Mouse (Mus musculus) ES-E14 (cell line): ENCODE results near the gene Gpr18. TPM values are rescaled to one million over a fixed set of nuclear protein-coding genes. Genes with fewer than 3 reads are reported as not detected.

Source experiments
- DNase-seq: peaks from one replicate; pipeline ENCODE4 v3.0.0-alpha.2; 2013; ENCODE audit warnings: low read depth, low spot score
- H3K27ac ChIP-seq: 2 replicates; pipeline ENCODE4 v1.5.1; 2012; ENCODE audit warnings: low read depth, mild to moderate bottlenecking, low read length, moderate library complexity, mixed read lengths; ENCODE audit not compliant: poor library complexity, insufficient read depth, severe bottlenecking
- H3K36me3 ChIP-seq: 2 replicates; pipeline ENCODE4 v1.6.1; 2012; ENCODE audit warnings: mild to moderate bottlenecking, low read length, moderate library complexity, mixed read lengths; ENCODE audit not compliant: control insufficient read depth, poor library complexity, insufficient read depth, severe bottlenecking
- H3K4me1 ChIP-seq, 2 experiments: fragments of 150-350 bp in 1 of 2; sonication (generic) in 1 of 2; 2 replicates each; pipeline ENCODE4 v1.6.1; 2012; ENCODE audit warnings: low read length in 2 of 2, mild to moderate bottlenecking in 1 of 2, mixed read lengths in 1 of 2; ENCODE audit not compliant: control insufficient read depth in 2 of 2, insufficient read depth in 2 of 2, poor library complexity in 1 of 2
- H3K4me3 ChIP-seq, 2 experiments: fragments of 150-350 bp in 1 of 2; sonication (generic) in 1 of 2; 2 replicates each; pipeline ENCODE4 v1.5.1; 2012; ENCODE audit warnings: low read length in 2 of 2, low read depth in 1 of 2, mild to moderate bottlenecking in 1 of 2, mixed read lengths in 1 of 2; ENCODE audit not compliant: insufficient read depth in 1 of 2, poor library complexity in 1 of 2, severe bottlenecking in 1 of 2
- H3K9ac ChIP-seq: 2 replicates; pipeline ENCODE4 v1.6.1; 2012; ENCODE audit warnings: low read depth, mild to moderate bottlenecking, low read length, mixed read lengths; ENCODE audit not compliant: poor library complexity, insufficient read depth, severe bottlenecking
- H3K9me3 ChIP-seq: fragments of 150-350 bp; sonication (generic); 2 replicates; pipeline ENCODE4 v1.6.1; 2012; ENCODE audit warnings: low read depth, mild to moderate bottlenecking, low read length; ENCODE audit not compliant: control insufficient read depth, insufficient read depth
- CHD2 ChIP-seq: IDR thresholded peaks from 2 replicates; pipeline ENCODE4 v1.6.1; 2014; ENCODE audit warnings: mild to moderate bottlenecking, low read depth, low read length, inconsistent platforms
- HCFC1 ChIP-seq: IDR thresholded peaks from 2 replicates; pipeline ENCODE4 v1.6.1; 2012; ENCODE audit warnings: low read length, inconsistent platforms, borderline replicate concordance; ENCODE audit not compliant: insufficient read depth
- MAFK ChIP-seq: IDR thresholded peaks from 2 replicates; pipeline ENCODE4 v1.6.1; 2014; ENCODE audit warnings: mild to moderate bottlenecking, low read depth, low read length, inconsistent platforms; ENCODE audit not compliant: insufficient read depth
- ZC3H11A ChIP-seq: IDR thresholded peaks from 2 replicates; pipeline ENCODE4 v1.6.1; 2012; ENCODE audit warnings: low read depth, mild to moderate bottlenecking, inconsistent platforms, low read length, borderline replicate concordance
- ZNF384 ChIP-seq: IDR thresholded peaks from 2 replicates; pipeline ENCODE4 v1.6.1; 2012; ENCODE audit warnings: low read depth, low read length, inconsistent platforms
- in situ Hi-C, 2 experiments: fragments of 600-800 bp; cut with MboI; formaldehyde crosslinking; loops; one replicate each; pipeline ENCODE4 v1.15.1; 2025; ENCODE audit warnings: low sequenced_read_pairs in 2 of 2, inconsistent platforms in 1 of 2; ENCODE audit not compliant: unreplicated experiment in 2 of 2
- total RNA-seq: library from RNA; depleted of rRNA; stranded (reverse); fragments of 300-350 nt; gene quantifications from 2 replicates; pipeline ENCODE4 v1.2.3, GENCODE M21; 2012

Gpr18 gene
- total RNA-seq, 1 experiment: 0.49 TPM

GRCm38 (mm10) chr14:121956291-121956690 is 40.7 kb upstream of the Gpr18 start:
- peaks cover 6% of the 10 kb centered on the region; the same call in 1 of the 2 replicates for H3K36me3 ChIP-seq
- DNase-seq: no peak
- no peak overlapping the region for H3K4me3 ChIP-seq
- TF ChIP-seq CHD2 (no peak), ZC3H11A (no peak), ZNF384 (no peak), MAFK (no peak), HCFC1 (no peak)
- no peak overlapping the region for H3K27ac ChIP-seq
- H3K9me3 ChIP-seq: no peaks in the 10 kb centered on the region
- in situ Hi-C loops: no loop called here
- H3K9ac ChIP-seq: no peak overlapping the region
- peaks cover 0 to 4% of the 10 kb centered on the region in 2 experiments; a peak in 2 of 4 replicates for H3K4me1 ChIP-seq

- no peak overlapping the region for H3K9ac ChIP-seq
- no peaks in the 10 kb centered on the region for H3K9me3 ChIP-seq
- peaks cover 0 to 4% of the 10 kb centered on the region in 2 experiments; a peak in 2 of 4 replicates for H3K4me1 ChIP-seq
- no peak for DNase-seq
- H3K27ac ChIP-seq: no peak overlapping the region
- H3K4me3 ChIP-seq: no peak overlapping the region
- in situ Hi-C loops: no loop called here
- TF ChIP-seq ZNF384 (no peak), ZC3H11A (no peak), MAFK (no peak), HCFC1 (no peak), CHD2 (no peak)
- peaks cover 6% of the 10 kb centered on the region; the same call in 1 of the 2 replicates for H3K36me3 ChIP-seq
Observed at GRCm38 (mm10) chr14:121955176-121955795, 39.7 kb upstream of the Gpr18 start.

DNA sequence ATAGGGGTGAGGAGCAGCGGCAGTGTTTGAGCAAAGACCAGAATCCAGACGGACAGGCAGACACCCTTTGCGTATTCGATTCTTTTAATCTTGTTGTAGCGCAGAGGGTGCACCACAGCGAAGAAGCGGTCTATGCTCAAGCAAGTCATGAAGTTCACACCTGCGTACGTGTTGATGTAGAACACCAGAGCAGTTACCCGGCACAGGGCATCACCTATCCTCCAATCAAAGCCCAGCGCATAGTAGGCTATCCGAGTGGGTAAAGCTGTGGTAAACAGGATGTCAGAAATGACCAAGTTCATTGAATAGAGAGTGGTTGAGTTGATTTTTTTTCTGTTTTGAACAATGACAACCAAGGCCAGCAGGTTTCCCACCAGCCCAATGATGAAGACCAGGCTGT is 39.0 kb upstream of the Gpr18 start:
- Histone ChIP-seq H3K9me3 (no peaks in the 10 kb centered on the region), H3K36me3 (peaks cover 6% of the 10 kb centered on the region; the same call in 1 of the 2 replicates), H3K4me1 (peaks cover 0 to 4% of the 10 kb centered on the region in 2 experiments; a peak in 2 of 4 replicates), H3K4me3 (no peak overlapping the region), H3K9ac (no peak overlapping the region), H3K27ac (no peak overlapping the region)
- no peak for DNase-seq
- TF ChIP-seq CHD2 (no peak), ZC3H11A (no peak), HCFC1 (no peak)
- in situ Hi-C loops: no loop called here

GRCm38 (mm10) chr14:121954129-121954528 is 38.5 kb upstream of the Gpr18 start:
- Histone ChIP-seq H3K9me3 (no peaks in the 10 kb centered on the region), H3K36me3 (peaks cover 6% of the 10 kb centered on the region; the same call in 1 of the 2 replicates), H3K4me1 (peaks cover 0 to 4% of the 10 kb centered on the region in 2 experiments; a peak in 2 of 4 replicates), H3K4me3 (no peak overlapping the region), H3K9ac (no peak overlapping the region), H3K27ac (no peak overlapping the region)
- no peak for DNase-seq
- in situ Hi-C loops: no loop called here
- TF ChIP-seq MAFK (no peak), ZNF384 (no peak), HCFC1 (no peak), CHD2 (no peak), ZC3H11A (no peak)

DNA sequence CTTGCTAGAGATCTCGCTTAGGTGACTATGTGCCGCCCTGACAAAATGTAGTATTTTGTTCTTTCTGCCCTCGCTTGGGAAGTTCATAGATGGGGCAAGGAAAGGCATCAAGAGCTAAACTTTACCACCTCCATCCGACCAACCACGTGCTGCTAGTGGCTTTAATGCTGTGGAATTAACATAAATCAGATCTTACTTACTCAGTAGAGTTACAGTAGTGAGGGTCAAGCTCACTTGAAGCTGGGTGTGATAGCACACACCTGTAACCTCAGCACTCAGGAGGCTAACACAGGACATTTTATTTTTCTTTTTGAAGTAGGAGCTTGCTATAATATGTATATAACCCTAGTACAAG is 36.4 kb upstream of the Gpr18 start:
- in situ Hi-C loops: no loop called here
- peaks cover under 1 to 4% of the 10 kb centered on the region in 2 experiments; a peak in 2 of 4 replicates for H3K4me1 ChIP-seq
- no peak overlapping the region for H3K4me3 ChIP-seq
- no peaks in the 10 kb centered on the region for H3K9me3 ChIP-seq
- H3K27ac ChIP-seq: no peak overlapping the region
- H3K36me3 ChIP-seq: peaks cover 6% of the 10 kb centered on the region; the same call in 1 of the 2 replicates
- DNase-seq: no peak
- no peak overlapping the region for H3K9ac ChIP-seq
- TF ChIP-seq HCFC1: no peak
- TF ChIP-seq MAFK: no peak
- no peak for TF ChIP-seq CHD2
- no peak for TF ChIP-seq ZC3H11A
- no peak for TF ChIP-seq ZNF384
